Mouse (Mus musculus) ZHBTc4 (cell line): Measurements from ENCODE around the gene Fam3c.

Experiments used
- DNase-seq: peaks from one replicate; pipeline ENCODE4 v3.0.0-alpha.2; 2011; ENCODE audit warnings: low read depth, low spot score

Fam3c gene

DNA sequence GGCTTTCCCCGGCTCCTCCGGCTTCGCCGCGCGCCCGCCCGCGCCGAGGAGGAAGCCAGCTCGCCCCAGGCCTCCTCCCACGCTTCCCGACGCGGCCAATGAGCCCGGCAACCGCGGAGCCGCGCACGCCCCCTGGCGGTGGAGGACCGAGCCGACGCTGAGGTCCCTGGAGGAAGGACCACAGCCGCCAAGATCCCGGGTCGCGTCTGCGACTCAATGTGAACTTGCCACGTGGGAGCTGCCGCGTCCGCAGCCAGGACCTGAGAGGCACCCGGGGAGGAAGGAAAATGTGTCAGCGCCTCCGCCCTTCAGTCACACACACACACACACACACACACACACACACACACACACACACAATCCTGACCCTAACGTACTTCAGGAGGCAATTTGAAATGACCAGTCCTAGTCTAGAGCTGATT, at the start of gene Fam3c:
Gene Fam3c (minus strand): TSS at position 158 of the 422 bp plus-strand sequence.
- DNase-seq: peak; percentile 98

- no peak for DNase-seq
Measured at GRCm38 (mm10) chr6:22405021-22405420, 49.0 kb upstream of the Fam3c start.

DNA sequence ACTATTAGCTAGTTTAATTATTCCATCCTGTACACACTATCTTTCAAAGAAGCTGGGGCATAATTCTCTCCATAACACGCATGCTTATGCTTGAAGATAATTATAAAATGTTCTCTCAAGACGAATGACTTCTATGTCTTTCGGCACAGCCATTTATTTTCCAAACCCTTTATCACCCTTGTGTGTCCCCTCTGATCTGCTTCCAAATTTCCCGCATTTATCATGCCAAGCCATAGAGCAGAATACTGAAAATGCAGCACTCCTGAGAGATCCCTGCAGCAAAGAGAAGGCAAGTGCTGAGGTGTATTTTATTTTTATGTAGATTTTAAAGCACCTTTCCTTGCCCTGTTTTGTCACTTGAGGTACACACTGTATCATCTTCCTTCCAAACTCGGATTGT, 47.7 kb upstream of the Fam3c start:
- DNase-seq: no peak

GRCm38 (mm10) chr6:22403317-22403716, 47.3 kb upstream of the Fam3c start:
- DNase-seq: no peak

DNA sequence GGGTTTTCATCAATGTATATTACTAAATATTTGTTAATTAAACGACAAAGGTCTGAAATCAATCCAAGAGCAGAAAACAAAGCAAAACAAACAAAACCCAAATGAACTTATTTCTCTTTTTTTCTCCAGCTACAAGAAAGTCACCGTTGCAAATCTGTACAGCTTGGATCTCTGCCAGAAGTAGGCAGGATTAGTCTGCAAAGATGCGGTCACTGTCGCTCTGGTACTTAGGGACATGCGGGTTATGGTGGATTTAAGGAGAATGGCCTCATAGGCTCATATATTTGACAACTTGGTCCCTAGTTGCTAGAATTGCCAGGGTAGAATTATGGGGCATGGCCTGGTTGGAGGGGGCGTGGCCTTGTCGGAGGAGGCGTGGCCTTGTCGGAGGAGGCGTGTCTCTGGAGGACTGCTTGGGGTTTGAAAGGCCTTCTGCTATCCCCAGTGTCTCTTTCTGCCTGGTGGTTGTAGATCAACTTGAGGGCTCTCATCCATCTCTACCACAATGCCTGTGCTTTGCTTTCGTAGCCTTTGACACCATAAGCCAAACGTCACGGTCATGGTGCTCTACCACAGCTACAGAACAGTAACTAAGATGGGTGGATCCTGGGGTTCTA, 46.6 kb upstream of the Fam3c start:
- peak; percentile 57 for DNase-seq

- no peak for DNase-seq
Measured at GRCm38 (mm10) chr6:22402037-22402436, 46.0 kb upstream of the Fam3c start.

- no peak for DNase-seq
Measured at GRCm38 (mm10) chr6:22398079-22398774, 42.2 kb upstream of the Fam3c start.

DNA sequence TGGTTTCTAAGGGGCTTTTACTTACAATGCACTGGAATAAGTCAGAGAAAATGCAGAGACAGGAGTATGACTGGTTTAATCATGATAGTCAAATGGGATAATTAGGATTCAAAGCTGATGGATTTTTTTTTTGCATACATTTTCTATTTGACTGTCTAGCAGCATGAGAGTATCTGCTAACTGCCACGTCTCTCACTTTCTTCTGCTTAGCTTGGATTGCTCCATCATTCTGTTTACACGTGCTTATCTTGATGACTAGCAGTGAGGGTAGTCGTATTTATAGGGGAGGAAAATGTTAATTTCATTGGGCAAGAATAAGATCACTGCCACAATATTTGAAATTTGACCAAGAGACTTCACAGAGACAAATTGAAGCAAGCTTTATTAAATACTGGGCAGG, 39.2 kb upstream of the Fam3c start:
- no peak for DNase-seq

GRCm38 (mm10) chr6:22390654-22391365, 34.8 kb upstream of the Fam3c start:
- no peak for DNase-seq

GRCm38 (mm10) chr6:22385254-22385870, 29.3 kb upstream of the Fam3c start:
- peak; percentile 30 for DNase-seq

GRCm38 (mm10) chr6:22380269-22380668, 24.2 kb upstream of the Fam3c start:
- no peak for DNase-seq

GRCm38 (mm10) chr6:22379831-22380230, 23.8 kb upstream of the Fam3c start:
- DNase-seq: no peak

- DNase-seq: no peak
Measured at GRCm38 (mm10) chr6:22378462-22378861, 22.4 kb upstream of the Fam3c start.

DNA sequence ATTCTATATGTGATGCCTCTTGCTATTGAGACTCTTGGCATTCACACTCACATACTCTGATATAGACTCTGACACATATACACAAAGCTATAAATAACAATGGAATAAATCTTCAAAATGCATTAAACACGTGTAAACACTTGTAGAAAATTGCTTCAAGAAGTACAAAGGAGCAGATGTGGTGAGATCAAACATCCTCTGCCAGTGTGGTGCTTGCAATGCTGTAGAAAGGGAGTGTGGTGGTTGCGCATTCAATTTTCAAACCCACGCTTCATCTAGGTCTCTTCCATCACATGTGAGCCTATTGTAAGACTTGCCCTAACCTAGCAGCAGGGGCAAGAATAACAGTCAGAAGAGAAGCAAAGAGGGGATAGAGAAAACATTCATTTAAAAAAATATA, 18.7 kb upstream of the Fam3c start:
- DNase-seq: no peak

DNA sequence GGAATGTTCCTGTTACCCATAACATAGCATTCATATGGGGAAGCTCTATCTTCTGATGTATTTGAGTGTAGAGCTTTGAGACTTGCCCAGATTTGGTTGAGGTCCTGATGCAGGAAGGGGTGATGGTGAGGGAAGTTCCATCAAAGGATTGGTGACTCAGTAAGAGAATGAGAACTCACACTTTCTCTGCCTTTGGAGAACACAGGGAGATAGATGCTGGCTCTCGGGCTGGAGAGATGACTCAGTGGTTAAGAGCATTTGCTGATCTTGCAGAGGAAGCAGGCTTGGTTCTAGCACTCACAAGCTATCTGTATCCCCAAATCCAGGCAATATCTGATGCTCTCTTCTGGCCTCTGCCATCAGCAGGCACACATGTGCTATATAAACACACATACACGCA, 17.4 kb upstream of the Fam3c start:
- no peak for DNase-seq

- no peak for DNase-seq
Measured at GRCm38 (mm10) chr6:22366977-22367376, 10.9 kb upstream of the Fam3c start.

DNA sequence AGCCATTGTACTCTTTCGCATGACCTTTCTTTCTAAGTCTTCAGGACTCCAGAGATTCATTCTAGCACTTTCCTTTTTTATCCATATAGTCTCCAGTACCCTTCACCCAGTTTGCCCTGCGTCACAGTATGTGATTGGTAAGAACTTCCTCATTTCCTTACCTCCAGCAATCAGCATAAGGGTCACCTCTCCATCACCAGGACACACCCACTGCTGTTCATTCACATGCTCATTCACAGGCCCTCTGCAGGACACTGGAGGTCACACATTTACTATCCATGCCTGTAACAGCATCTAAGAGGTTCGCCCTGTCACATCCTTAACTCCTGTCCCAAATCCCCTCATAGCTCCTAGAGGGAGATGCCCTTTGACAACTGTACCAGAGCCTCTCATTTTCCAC, 7.5 kb upstream of the Fam3c start:
- peak; percentile 42 for DNase-seq

DNA sequence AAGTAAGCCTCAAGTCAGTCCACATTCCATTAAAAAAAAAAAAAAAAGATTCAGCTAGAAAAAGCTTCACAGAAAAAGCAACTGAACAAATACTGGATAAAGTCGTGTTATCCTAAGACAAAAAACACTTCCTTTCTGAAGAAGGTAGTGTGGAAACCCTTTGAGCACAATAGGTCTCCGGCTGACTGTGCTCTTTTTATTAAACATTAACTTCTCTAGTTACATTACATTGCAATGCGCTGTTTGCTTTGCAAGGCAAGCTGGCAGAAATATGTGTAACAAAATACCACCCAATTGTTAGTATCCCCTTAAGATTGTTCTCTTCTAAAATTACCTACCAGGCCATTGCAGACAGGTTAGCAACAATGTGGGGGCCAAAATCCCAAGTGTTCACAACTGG, 5.9 kb upstream of the Fam3c start:
- DNase-seq: no peak

DNA sequence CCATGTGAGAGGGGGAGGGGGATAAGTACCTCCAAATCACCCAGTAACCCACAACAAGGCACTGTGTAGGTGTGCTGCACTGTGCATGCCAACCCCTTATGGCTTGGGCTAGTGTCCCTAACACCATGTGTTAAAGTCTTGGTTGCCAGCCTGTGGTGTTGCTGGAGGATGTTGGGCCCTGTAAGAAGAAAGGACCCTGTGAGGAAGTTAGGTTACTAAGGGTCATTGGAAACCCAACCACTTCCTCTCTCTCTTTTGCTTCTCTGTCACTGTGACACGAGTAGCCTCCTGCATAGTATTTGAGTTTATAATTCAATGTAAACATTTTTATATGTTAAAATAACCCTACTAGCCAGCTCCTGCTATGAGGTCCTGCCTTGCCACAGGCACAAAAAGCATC, 3.0 kb upstream of the Fam3c start:
- no peak for DNase-seq

DNA sequence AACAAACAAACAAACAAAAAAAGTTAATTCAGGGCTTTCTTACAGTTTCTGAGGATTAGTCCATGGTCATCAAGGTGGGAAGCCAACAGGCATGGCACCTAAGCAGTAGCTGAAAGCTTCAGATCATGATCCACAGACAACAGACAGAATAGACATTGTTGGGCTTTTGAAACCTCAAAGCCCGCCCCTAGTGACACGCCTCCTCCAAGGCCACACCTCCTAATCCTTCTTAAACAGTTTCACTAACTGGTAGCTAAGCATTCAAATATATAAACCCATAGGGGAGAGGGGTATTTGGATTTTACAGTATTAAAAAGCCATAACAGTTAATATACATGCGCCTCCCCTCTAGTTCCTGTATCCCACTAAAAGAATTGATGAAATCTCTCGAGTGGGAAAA, 1.3 kb upstream of the Fam3c start:
- peak; percentile 35 for DNase-seq

DNA sequence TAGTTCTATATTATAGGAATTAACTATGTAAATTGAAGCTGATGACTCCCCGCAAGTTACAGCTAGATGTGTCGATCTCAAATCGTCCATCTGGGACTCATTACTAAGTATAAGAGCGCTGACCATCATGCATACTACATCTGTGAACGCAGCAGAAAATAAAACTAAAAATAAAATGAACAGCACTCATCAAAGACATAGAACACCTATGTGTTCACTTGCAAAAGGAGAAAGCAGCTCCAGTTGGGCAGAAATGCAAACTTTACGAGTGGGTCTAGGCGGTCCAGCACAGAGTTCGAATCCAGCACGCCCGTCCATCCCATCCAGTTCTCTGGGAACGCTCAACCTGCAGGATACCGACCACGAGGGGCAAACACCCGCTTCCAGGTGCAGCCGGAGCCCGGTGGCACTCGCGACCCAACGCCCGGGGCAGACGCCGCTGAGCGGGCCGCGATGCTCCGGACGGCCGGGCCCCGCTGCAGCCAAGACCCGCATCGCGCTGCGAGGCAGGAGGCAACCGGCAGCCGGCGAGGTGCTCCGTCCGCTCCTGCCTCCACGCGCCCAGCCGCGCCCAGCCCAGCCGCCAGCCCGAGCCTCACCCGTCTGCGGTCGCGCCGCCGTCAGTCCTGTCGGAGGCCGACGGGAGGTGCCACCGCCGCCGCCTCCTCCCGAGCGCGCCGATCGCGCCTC, 502 bp downstream of the Fam3c start:
- DNase-seq: no peak

- DNase-seq: no peak
Measured at GRCm38 (mm10) chr6:22354675-22355074, 1.4 kb downstream of the Fam3c start.
